In the genomic region with DNA sequence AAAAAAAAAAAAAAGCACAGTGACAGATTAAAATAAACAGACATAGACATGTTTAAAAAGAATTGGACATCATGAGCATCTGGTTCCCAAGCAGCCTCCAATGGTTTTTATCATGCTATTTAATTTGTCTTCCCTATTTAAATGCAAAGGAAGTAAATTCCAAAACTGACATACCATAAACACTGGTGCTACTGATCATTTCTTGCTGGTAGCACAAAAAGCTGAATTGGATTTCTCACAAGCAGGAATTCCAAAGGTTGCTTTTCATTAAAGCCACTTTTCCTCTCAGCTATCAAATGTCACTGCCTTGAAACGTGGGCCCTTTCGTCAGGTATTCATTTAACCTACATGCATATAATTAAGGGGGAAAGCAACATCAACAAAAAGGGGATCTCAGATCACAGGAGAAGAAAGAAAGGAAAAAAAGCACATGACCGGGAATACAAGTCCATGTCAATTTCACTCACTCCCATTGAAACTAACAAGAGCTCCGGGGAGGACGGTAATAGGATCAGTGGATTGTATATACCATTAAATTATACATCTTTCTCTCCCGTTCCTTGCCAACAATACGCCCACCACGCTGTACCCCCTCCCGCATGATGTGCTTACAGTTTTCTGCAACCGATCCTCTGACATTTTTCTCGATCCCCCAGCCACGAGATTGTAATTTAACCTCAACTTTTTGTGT, we compare ENCODE assay signal across 9 mouse cellular contexts. TPM values are rescaled to one million over a fixed set of nuclear protein-coding genes. Genes with fewer than 3 reads are reported as not detected.
DNase-seq lines count a peak whose midpoint lies in the region; ATAC-seq and TF ChIP-seq lines count a peak whose summit lies in the region.
"Had no signal": no experiment of that assay in that cellular context is flagged by ENCODE, and none has a peak within 500 bp of the region (broad histone marks: within the 10 kb centered on the region; RNA-seq: fewer than 3 reads in every experiment).

No protein-coding gene starts in this region.

- no peak for DNase-seq in kidney, adult 2 months
- no peak for DNase-seq in kidney, postnatal 25 days
- peak; percentile 71 for DNase-seq in embryonic facial prominence, embryonic 10.5 days (ENCODE audit: low spot score)
- no peak for DNase-seq in hindbrain, postnatal 0 days (ENCODE audit: low spot score)
- DNase-seq in neural tube, embryonic 10.5 days (ENCODE audit: extremely low spot score, low spot score): peak; percentile 38
- DNase-seq in urinary bladder, postnatal 36 days (ENCODE audit: low spot score in 2 of 2): no peak
- no peak for DNase-seq in thymus, postnatal 14 days
- DNase-seq in natural killer cell, adult 2 months (ENCODE audit: low spot score in 2 of 2): no peak

- TF ChIP-seq POLR2A in kidney, adult 2 months (IDR thresholded peaks at IDR 0.05; ENCODE audit: low read depth, low read length): no peak

- peak overlapping the region; percentile 59 for H3K27ac ChIP-seq in kidney, adult 2 months (ENCODE audit: insufficient read depth, low read depth, low read length)
- peak overlapping the region; percentile 100 for H3K27ac ChIP-seq in embryonic facial prominence, embryonic 10.5 days (replicated peaks)
- peak overlapping the region; percentile 89; the same call in 1 of the 2 replicates for H3K27ac ChIP-seq in hindbrain, postnatal 0 days

- ATAC-seq in hindbrain, postnatal 0 days: no peak

- H3K9me3 ChIP-seq in embryonic facial prominence, embryonic 10.5 days: no peaks in the 10 kb centered on the region
- no peaks in the 10 kb centered on the region for H3K9me3 ChIP-seq in hindbrain, postnatal 0 days (ENCODE audit: low read length)

- no peaks in the 10 kb centered on the region for H3K27me3 ChIP-seq in kidney, adult 2 months (replicated peaks; ENCODE audit: control insufficient read depth, insufficient read depth, low read length)
- H3K27me3 ChIP-seq in embryonic facial prominence, embryonic 10.5 days (replicated peaks; ENCODE audit: low read depth, poor library complexity, severe bottlenecking): no peaks in the 10 kb centered on the region
- H3K27me3 ChIP-seq in hindbrain, postnatal 0 days (ENCODE audit: insufficient read depth, low read length): no peaks in the 10 kb centered on the region

- peak overlapping the region; percentile 93 for H3K4me2 ChIP-seq in hindbrain, postnatal 0 days (ENCODE audit: low read depth, low read length)

- H3K9ac ChIP-seq in hindbrain, postnatal 0 days (replicated peaks; ENCODE audit: low read length): peak overlapping the region; percentile 77

- no peaks in the 10 kb centered on the region for H3K4me1 ChIP-seq in kidney, adult 2 months (ENCODE audit: control insufficient read depth, insufficient read depth, low read length)
- peaks cover 46% of the 10 kb centered on the region for H3K4me1 ChIP-seq in embryonic facial prominence, embryonic 10.5 days
- no peaks in the 10 kb centered on the region for H3K4me1 ChIP-seq in hindbrain, postnatal 0 days (ENCODE audit: insufficient read depth, low read length)

- 3% methylated on average over 12 of the region's 12 CpGs for WGBS in kidney, adult 2 months
- under 1% methylated on average over 12 of the region's 12 CpGs for WGBS in embryonic facial prominence, embryonic 10.5 days
- 2% methylated on average over 12 of the region's 12 CpGs for WGBS in hindbrain, postnatal 0 days

- H3K4me3 ChIP-seq in kidney, adult 2 months (ENCODE audit: insufficient read depth, low read depth, low read length): peak overlapping the region; percentile 98
- peak overlapping the region; percentile 84 for H3K4me3 ChIP-seq in embryonic facial prominence, embryonic 10.5 days
- peak overlapping the region; percentile 82 for H3K4me3 ChIP-seq in hindbrain, postnatal 0 days (ENCODE audit: low read length)

- H3K36me3 ChIP-seq in kidney, adult 2 months (ENCODE audit: control insufficient read depth, insufficient read depth, low read length): no peaks in the 10 kb centered on the region
- H3K36me3 ChIP-seq in embryonic facial prominence, embryonic 10.5 days (replicated peaks): no peaks in the 10 kb centered on the region
- H3K36me3 ChIP-seq in hindbrain, postnatal 0 days (ENCODE audit: insufficient read depth, low read length): no peaks in the 10 kb centered on the region

- no peak for TF ChIP-seq CTCF in kidney, adult 2 months (conservative IDR thresholded peaks at IDR 0.05; ENCODE audit: insufficient read depth, insufficient read length, low read depth, low read length)
- no peak for TF ChIP-seq CTCF in hindbrain, postnatal 0 days (IDR thresholded peaks at IDR 0.05; ENCODE audit: low read depth)

RNA-seq across cellular contexts. Expression of gene Fign, which starts 1.0 kb away (rescaled TPM):
- polyA plus RNA-seq in kidney, adult 2 months (2012; rRNA removed): 3.6 and 3.7 TPM in 2 replicates
- polyA plus RNA-seq in embryonic facial prominence, embryonic 10.5 days (2016; fragmentation: Nextera tagmentation; extraction: Ambion mirVana): 21.1 and 28.6 TPM in 2 replicates
- 5.5 and 7.1 TPM in 2 replicates for total RNA-seq in hindbrain, postnatal 0 days (2014; rRNA removed)
- 8.0 and 11.0 TPM in 2 replicates for polyA plus RNA-seq in hindbrain, postnatal 0 days (2015; fragmentation: Nextera tagmentation; extraction: Ambion mirVana)
- total RNA-seq: MEL had no signal

Comparison
In these comparisons a context has a peak if more than half of its experiments do, and no peak if none do; other contexts are left out.
1. DNase-seq: peak in embryonic facial prominence, embryonic 10.5 days (single experiment) and neural tube, embryonic 10.5 days (single experiment); none in kidney, adult 2 months (single experiment), kidney, postnatal 25 days (0 of 2), hindbrain, postnatal 0 days (single experiment), urinary bladder, postnatal 36 days (0 of 2), thymus, postnatal 14 days (single experiment) and natural killer cell, adult 2 months (0 of 2).
2. Peak in every context shown above with its lines, with median percentiles within 50 percentile points of each other: H3K27ac ChIP-seq and H3K4me3 ChIP-seq.